Mouse (Mus musculus) cerebellum, adult 2 months (tissue): ENCODE measurements around the gene Specc1l. TPM values are rescaled to one million over a fixed set of nuclear protein-coding genes. Genes with fewer than 3 reads are reported as not detected.

Experiments
- DNase-seq, 2 experiments: peaks; one replicate each; pipeline ENCODE4 v3.0.0; 2021
- H3K27ac ChIP-seq: fragments of 200-500 bp; 2 replicates; pipeline ENCODE4 v1.5.1; 2012; ENCODE audit warnings: low read length, control low read depth, inconsistent platforms; ENCODE audit not compliant: insufficient read depth
- H3K27me3 ChIP-seq: fragments of 200-500 bp; 2 replicates; pipeline ENCODE4 v1.6.1; 2012; ENCODE audit warnings: inconsistent platforms, mild to moderate bottlenecking, low read length, moderate library complexity; ENCODE audit not compliant: control insufficient read depth, insufficient read depth
- H3K4me1 ChIP-seq: fragments of 200-500 bp; 2 replicates; pipeline ENCODE4 v1.6.1; 2011; ENCODE audit warnings: low read length; ENCODE audit not compliant: control insufficient read depth, insufficient read depth
- H3K4me3 ChIP-seq: fragments of 200-500 bp; replicated peaks from 2 replicates; pipeline ENCODE3; 2011; ENCODE audit warnings: mild to moderate bottlenecking, low read depth, low read length, control low read depth; ENCODE audit not compliant: insufficient read depth
- CTCF ChIP-seq: fragments of 200-500 bp; IDR thresholded peaks from 2 replicates; pipeline ENCODE4 v1.5.1; 2011; ENCODE audit warnings: low read depth, mild to moderate bottlenecking, control low read depth, low read length, moderate library complexity, borderline replicate concordance; ENCODE audit not compliant: insufficient read depth
- POLR2A ChIP-seq: fragments of 200-500 bp; IDR thresholded peaks from 2 replicates; pipeline ENCODE4 v1.6.1; 2011; ENCODE audit warnings: low read length, control low read depth, borderline replicate concordance; ENCODE audit not compliant: insufficient read depth
- WGBS: fragments of 180-500 bp; shearing (Covaris S2); methylation state at CpG from one replicate; pipeline ENCODE4 v1.1.7; 2018; 5-methylcytosine and 5-hydroxymethylcytosine counted together
- polyA plus RNA-seq: library from polyadenylated mRNA; depleted of rRNA; stranded (reverse); fragments of >200 nt; gene quantifications from 2 replicates; pipeline ENCODE4 v1.2.3, GENCODE M21; 2012

Specc1l gene
- polyA plus RNA-seq, 1 experiment, result 34.9 TPM

DNA sequence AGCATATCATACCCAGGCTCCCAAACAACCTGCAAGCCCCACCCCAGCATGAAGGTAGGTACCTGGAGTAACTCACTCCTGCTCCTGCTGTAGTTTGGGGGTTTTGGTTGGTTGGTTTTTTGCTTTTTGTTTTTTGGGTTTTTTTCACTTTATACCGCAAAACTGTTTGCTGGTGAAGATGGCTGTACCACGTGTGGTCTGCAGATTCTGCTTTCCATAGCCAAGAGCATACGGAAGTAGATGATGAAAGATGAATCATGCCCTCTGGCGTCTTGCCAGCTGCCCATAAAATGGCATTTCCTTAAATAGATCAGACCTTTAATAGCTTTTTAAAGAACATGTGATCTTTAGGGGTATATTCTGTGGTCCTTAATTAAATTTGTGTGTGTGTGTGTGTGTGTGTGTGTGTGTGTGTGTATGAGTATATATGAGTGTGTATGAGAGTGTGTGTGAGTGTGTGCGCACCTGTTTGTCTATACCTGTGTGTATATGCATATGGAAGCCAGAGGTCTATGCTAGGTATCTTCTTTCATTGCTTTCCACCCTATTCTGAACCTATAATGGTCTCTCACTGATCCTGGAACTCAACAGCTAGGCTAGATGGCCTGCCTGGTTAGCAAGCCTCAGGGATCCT is 88.0 kb downstream of the Specc1l start:
- peak; percentile 66 to 81 for DNase-seq
- WGBS, result 32% methylated on average over 5 of the region's 5 CpGs
- Histone ChIP-seq H3K4me3 (no peak overlapping the region), H3K4me1 (peaks cover 37% of the 10 kb centered on the region), H3K27me3 (no peaks in the 10 kb centered on the region), H3K27ac (peak overlapping the region; percentile 23; the same call in 1 of the 2 replicates)
- TF ChIP-seq POLR2A (no peak), CTCF (no peak)

DNA sequence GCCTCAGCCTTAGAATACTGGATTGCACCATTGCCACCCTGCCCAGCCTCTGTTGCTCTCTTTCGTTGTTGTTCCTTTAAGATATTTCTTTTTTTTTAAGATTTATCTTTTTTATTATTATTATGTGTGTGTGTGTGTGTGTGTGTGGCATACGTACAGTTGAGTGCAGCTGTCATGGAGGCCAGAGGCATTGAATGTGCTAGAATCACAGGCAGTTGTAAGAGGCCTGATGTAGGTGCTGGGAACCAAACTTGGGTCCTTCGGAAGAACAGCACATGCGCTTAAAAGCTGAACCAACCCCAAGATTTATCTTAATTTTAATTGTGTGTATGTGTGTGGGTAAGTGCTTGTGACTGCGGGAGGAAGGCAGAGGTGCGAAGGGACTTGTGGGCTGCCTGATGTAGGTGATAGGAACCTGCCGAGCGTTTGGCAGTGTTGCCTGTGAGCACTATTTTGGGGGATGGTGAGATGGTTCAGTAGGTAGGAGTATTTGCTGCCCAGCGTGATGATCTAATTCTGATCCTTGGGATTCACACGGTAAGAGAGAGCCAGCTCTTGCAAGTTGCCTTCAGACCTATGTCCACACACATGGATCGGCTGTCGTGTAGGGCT is 89.4 kb downstream of the Specc1l start:
- DNase-seq, result no peak
- WGBS, result 74% methylated on average over 12 of the region's 12 CpGs
- H3K27ac ChIP-seq, result no peak overlapping the region
- no peaks in the 10 kb centered on the region for H3K27me3 ChIP-seq
- H3K4me1 ChIP-seq, result peaks cover 37% of the 10 kb centered on the region
- TF ChIP-seq CTCF (no peak), POLR2A (no peak)
- no peak overlapping the region for H3K4me3 ChIP-seq

DNA sequence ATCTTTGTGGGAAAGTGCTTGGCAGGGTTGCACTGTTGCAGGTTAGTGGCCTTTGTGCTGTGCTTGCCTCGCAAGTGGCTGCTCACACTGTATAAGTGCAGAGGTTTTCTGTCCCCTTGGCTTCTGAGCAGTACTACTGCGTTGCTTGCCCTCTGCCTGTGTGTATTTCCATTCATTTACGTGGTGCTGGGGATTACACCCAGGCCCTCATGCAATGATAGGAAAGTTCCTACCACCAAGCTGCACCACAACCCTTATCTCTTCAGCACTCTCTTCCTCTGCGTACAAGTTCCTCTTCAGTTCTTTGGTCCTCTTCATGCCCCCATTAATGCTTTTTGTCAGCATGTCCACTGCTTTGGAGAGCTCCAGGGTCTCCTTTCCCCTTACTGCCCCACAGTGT is 90.1 kb downstream of the Specc1l start:
- no peak for DNase-seq
- no peak overlapping the region for H3K4me3 ChIP-seq
- TF ChIP-seq CTCF, result no peak
- 96% methylated on average over 4 of the region's 4 CpGs for WGBS
- H3K4me1 ChIP-seq, result peaks cover 37% of the 10 kb centered on the region
- no peak overlapping the region for H3K27ac ChIP-seq
- no peaks in the 10 kb centered on the region for H3K27me3 ChIP-seq

DNA sequence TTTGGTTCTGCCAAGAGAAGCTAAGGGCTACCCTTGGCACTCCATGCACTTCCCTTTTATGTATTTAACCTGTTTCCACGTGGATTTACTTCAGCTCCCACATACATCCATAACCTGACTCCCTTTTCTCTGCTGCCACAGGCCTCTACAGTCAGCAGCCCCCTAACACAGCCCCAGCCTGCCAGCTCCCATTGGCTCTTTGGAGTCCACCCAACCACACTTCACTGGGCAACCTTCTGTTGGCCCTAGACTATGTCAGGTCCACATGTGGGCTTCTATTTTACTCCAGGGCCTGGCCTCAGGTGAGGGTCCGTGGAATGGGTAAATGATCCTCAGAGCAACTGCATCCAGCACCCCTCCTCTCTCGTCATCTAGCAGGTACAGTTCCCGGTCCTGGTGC is 90.7 kb downstream of the Specc1l start:
- 62% methylated on average over 4 of the region's 4 CpGs for WGBS

DNA sequence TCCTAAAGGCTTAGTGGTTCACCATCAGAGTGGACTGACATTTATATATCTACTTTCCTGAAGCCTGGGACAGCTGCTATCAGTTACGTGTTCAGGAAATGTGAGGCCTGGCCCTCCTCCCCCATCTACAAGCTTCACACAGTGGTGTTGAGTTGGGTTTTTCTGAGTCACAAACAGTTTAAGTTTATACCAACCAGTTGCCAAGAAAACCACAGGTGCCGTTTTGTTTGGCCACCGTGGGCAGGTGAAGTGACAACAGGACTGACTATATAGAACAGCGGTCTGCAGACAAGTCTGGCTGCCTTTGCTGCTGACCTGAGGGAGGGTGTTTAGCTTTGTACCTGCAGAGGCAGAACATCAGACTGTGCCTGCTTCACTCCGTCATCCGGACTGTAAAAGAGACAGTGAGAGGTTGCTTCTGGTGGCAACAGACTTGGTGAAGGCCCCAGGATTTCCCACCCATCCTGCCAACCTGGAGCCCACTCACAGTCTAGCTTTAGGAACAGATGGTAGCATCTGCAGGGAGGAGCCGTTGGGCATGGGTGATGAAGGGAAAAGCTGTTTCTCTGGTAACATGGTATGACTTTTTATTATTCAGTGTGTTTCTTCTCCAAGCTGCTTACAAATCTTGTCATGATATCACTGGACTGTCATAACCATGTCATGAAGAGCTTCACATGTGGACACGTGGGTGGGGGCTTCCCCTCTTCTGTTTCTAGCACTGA is 91.6 kb downstream of the Specc1l start:
- Histone ChIP-seq H3K4me3 (no peak overlapping the region), H3K27me3 (no peaks in the 10 kb centered on the region), H3K4me1 (peaks cover 37% of the 10 kb centered on the region), H3K27ac (peak overlapping the region; percentile 34; the same call in 1 of the 2 replicates)
- 24% methylated on average over 8 of the region's 8 CpGs for WGBS
- peak; percentile 58 to 70 for DNase-seq
- TF ChIP-seq POLR2A (no peak), CTCF (no peak)

More for the DNA sequence above, 90.7 kb downstream of the Specc1l start:
- peaks cover 37% of the 10 kb centered on the region for H3K4me1 ChIP-seq
- H3K27me3 ChIP-seq, result no peaks in the 10 kb centered on the region
- no peak overlapping the region for H3K4me3 ChIP-seq
- no peak overlapping the region for H3K27ac ChIP-seq
- TF ChIP-seq POLR2A, result no peak
- TF ChIP-seq CTCF, result no peak
- DNase-seq, result no peak

DNA sequence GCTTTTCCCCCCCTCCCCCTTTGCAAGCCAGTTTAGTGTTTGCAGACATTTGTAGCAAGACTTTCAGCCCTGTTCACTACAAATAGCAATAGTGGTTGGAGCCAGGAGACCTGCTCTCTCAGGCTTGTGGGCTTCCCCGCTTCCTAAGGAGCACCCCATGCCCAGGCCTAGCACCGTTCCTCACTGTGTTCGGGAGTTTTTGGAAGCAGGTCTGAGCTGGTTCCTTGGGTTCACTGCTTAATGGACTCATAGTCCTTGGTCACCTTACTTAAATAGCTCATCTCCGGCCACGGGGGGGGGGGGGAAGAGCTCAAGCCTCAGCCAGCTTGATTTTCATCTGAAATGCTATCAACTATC is 92.2 kb downstream of the Specc1l start:
- Histone ChIP-seq H3K4me3 (no peak overlapping the region), H3K27me3 (no peaks in the 10 kb centered on the region), H3K4me1 (peaks cover 37% of the 10 kb centered on the region), H3K27ac (peak overlapping the region; percentile 49)
- 35% methylated on average over 5 of the region's 5 CpGs for WGBS
- TF ChIP-seq POLR2A, result no peak
- TF ChIP-seq CTCF, result no peak
- no peak for DNase-seq

DNA sequence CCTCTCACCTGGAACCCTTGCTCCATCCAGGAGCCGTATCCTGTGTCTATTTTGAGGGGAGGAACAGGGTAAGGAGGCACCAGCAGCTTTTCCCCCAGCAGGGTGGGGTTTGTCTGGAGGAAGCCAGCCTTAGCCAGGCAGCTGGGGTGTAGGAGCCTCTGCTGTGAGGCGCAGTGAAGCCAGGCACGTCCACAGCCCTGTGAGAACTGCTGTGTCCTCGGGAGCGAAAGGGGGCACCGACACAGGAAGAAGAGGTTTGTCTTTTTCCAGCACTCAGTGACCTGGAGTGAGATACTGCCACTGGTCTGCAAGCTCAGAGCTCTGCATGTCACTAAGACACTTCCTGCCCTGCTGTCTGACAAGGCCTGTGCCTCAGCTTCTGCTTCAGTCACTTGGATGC is 92.5 kb downstream of the Specc1l start:
- DNase-seq, result peak; percentile 41 to 51
- WGBS, result 11% methylated on average over 6 of the region's 6 CpGs
- Histone ChIP-seq H3K27ac (peak overlapping the region; percentile 49), H3K4me1 (peaks cover 35% of the 10 kb centered on the region), H3K4me3 (no peak overlapping the region), H3K27me3 (no peaks in the 10 kb centered on the region)
- TF ChIP-seq CTCF (no peak), POLR2A (no peak)

DNA sequence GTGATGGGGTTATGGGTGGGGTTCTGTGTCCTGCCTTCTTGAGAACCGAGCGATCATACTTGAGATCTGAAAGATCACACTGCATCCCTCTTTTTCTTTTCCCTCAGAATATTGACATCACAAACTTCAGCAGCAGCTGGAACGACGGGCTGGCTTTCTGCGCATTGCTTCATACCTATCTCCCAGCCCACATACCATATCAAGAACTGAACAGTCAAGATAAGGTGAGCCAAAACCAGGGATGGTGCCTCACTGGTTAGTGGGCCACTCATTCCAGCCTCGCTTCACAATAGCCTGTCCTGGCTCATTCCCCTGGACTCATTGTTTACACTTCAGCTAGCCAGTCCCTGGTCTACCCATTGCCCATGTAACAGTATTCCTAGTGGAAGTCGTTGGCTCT is 95.3 kb downstream of the Specc1l start:
- no peak overlapping the region for H3K27ac ChIP-seq
- H3K27me3 ChIP-seq, result no peaks in the 10 kb centered on the region
- H3K4me1 ChIP-seq, result peaks cover 20% of the 10 kb centered on the region
- TF ChIP-seq CTCF (no peak), POLR2A (no peak)
- no peak for DNase-seq
- no peak overlapping the region for H3K4me3 ChIP-seq
- WGBS, result 95% methylated on average over 7 of the region's 7 CpGs
